Mouse (Mus musculus): Measurements from ENCODE around the gene Klf13. TPM values are rescaled to one million over a fixed set of nuclear protein-coding genes. Genes with fewer than 3 reads are reported as not detected.

The Klf13 gene
- polyA plus RNA-seq (2016; fragmentation: Nextera tagmentation; extraction: Ambion mirVana): 29.6 and 34.1 TPM in 2 replicates

- peak; percentile 98 for DNase-seq (ENCODE audit: low spot score)
- WGBS: 0% methylated on average over 41 of the region's 50 CpGs
- Histone ChIP-seq H3K27me3 (ENCODE audit: low read depth, poor library complexity, severe bottlenecking) (peaks cover 20% of the 10 kb centered on the region), H3K4me3 (peak within 1 kb of the TSS; percentile 96), H3K36me3 (no peaks in the 10 kb centered on the region), H3K27ac (replicated peaks) (peak within 1 kb of the TSS; percentile 98), H3K9me3 (replicated peaks) (no peaks in the 10 kb centered on the region), H3K4me1 (peaks cover 49% of the 10 kb centered on the region)
These were observed at the start of gene Klf13 for GRCm38 (mm10) chr7:63938914-63939396. TSS of gene Klf13 (minus strand) at chr7:63938915.

GRCm38 (mm10) chr7:63988391-63988790 is 49.7 kb upstream of the Klf13 start:
- H3K27me3 ChIP-seq (ENCODE audit: low read depth, poor library complexity, severe bottlenecking): no peaks in the 10 kb centered on the region
- 88% methylated on average over 2 of the region's 2 CpGs for WGBS

GRCm38 (mm10) chr7:63986407-63987182 is 47.9 kb upstream of the Klf13 start:
- DNase-seq (ENCODE audit: low spot score): no peak
- 49% methylated on average over 12 of the region's 12 CpGs for WGBS
- Histone ChIP-seq H3K9me3 (replicated peaks) (no peaks in the 10 kb centered on the region), H3K27me3 (ENCODE audit: low read depth, poor library complexity, severe bottlenecking) (no peaks in the 10 kb centered on the region), H3K4me1 (peaks cover 14% of the 10 kb centered on the region), H3K27ac (replicated peaks) (peak overlapping the region; percentile 76), H3K36me3 (no peaks in the 10 kb centered on the region), H3K4me3 (no peak overlapping the region)

More at GRCm38 (mm10) chr7:63988391-63988790, 49.7 kb upstream of the Klf13 start:
- Histone ChIP-seq H3K36me3 (no peaks in the 10 kb centered on the region), H3K4me3 (no peak overlapping the region), H3K4me1 (peaks cover 14% of the 10 kb centered on the region), H3K27ac (replicated peaks) (no peak overlapping the region), H3K9me3 (replicated peaks) (no peaks in the 10 kb centered on the region)
- no peak for DNase-seq (ENCODE audit: low spot score)

DNA sequence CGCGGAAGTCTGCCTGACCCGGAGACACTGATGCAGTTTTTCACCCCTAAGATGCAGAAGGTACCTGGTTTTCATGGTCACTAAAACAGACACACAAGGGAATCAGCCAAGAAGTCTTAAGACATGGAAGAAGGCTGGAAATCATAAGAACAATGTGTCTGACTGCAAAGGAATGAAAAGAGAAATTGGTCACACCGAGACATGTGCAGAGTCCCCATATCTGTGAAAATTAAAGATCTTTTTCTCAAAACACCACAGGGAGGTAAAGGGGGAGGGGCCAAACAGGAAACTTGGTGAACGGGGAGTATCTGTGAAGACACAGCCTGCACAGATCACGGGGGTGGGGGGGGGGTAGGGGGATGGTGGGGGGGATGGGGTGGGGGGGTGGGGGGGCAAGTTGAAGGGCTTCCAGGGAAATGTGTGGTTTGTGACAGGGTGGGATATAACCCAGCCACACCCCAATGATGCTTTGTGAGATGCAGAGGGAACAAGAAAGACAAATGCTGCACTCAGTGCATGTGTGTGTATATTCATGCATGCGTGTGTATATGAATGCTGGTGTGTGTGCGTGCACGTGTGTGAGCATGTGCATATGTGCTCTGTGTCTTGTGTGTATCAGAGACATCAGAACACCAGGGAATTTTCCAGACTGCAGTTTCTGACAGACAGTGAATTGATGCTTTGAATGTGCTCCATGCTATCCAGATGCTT is 47.1 kb upstream of the Klf13 start:
- Histone ChIP-seq H3K9me3 (replicated peaks) (no peaks in the 10 kb centered on the region), H3K27ac (replicated peaks) (peak overlapping the region; percentile 76; the same call in 1 of the 2 replicates), H3K27me3 (ENCODE audit: low read depth, poor library complexity, severe bottlenecking) (no peaks in the 10 kb centered on the region), H3K4me1 (peaks cover 14% of the 10 kb centered on the region), H3K36me3 (no peaks in the 10 kb centered on the region), H3K4me3 (no peak overlapping the region)
- no peak for DNase-seq (ENCODE audit: low spot score)
- 75% methylated on average over 9 of the region's 9 CpGs for WGBS

- DNase-seq (ENCODE audit: low spot score): no peak
- no peak overlapping the region for H3K4me3 ChIP-seq
- H3K9me3 ChIP-seq (replicated peaks): no peaks in the 10 kb centered on the region
- 87% methylated on average over 7 of the region's 7 CpGs for WGBS
- H3K27ac ChIP-seq (replicated peaks): no peak overlapping the region
- H3K36me3 ChIP-seq: no peaks in the 10 kb centered on the region
- H3K27me3 ChIP-seq (ENCODE audit: low read depth, poor library complexity, severe bottlenecking): no peaks in the 10 kb centered on the region
- H3K4me1 ChIP-seq: peaks cover 14% of the 10 kb centered on the region
These were observed 46.6 kb upstream of the Klf13 start for GRCm38 (mm10) chr7:63985266-63985665.

DNA sequence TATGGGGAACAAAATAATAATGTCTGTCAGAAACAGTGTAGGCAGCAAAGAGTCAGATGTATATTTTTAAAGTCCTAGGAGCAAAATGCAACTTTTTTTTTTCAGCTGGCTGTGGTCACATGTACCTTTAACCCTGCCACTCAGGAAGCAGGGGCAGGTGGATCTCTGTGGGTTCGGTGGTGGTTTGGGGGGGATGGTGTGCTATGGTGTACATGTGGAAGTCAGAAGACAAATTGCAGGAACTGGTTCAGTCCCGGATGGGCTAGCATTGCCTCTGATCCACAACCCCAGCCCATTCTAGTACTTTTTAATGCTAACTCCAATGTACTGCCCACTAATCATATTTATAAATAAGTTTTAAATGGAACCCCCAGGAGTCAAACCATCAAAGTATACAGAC is 45.6 kb upstream of the Klf13 start:
- Histone ChIP-seq H3K27ac (replicated peaks) (no peak overlapping the region), H3K9me3 (replicated peaks) (no peaks in the 10 kb centered on the region), H3K4me1 (peaks cover 14% of the 10 kb centered on the region), H3K4me3 (no peak overlapping the region), H3K27me3 (ENCODE audit: low read depth, poor library complexity, severe bottlenecking) (no peaks in the 10 kb centered on the region), H3K36me3 (no peaks in the 10 kb centered on the region)
- no peak for DNase-seq (ENCODE audit: low spot score)
- WGBS: 89% methylated on average over 2 of the region's 2 CpGs

GRCm38 (mm10) chr7:63977631-63978030 is 38.9 kb upstream of the Klf13 start:
- Histone ChIP-seq H3K4me1 (no peaks in the 10 kb centered on the region), H3K4me3 (no peak overlapping the region), H3K27ac (replicated peaks) (no peak overlapping the region), H3K9me3 (replicated peaks) (peaks cover 3% of the 10 kb centered on the region; the same call in 1 of the 2 replicates), H3K36me3 (no peaks in the 10 kb centered on the region), H3K27me3 (ENCODE audit: low read depth, poor library complexity, severe bottlenecking) (no peaks in the 10 kb centered on the region)
- WGBS: 92% methylated on average over 4 of the region's 4 CpGs
- DNase-seq (ENCODE audit: low spot score): no peak

GRCm38 (mm10) chr7:63970986-63971385 is 32.3 kb upstream of the Klf13 start:
- no peak for DNase-seq (ENCODE audit: low spot score)
- WGBS: 69% methylated on average over 4 of the region's 4 CpGs
- H3K4me3 ChIP-seq: no peak overlapping the region
- peak overlapping the region; percentile 59 for H3K27ac ChIP-seq (replicated peaks)
- peaks cover 18% of the 10 kb centered on the region for H3K4me1 ChIP-seq
- no peaks in the 10 kb centered on the region for H3K27me3 ChIP-seq (ENCODE audit: low read depth, poor library complexity, severe bottlenecking)
- H3K36me3 ChIP-seq: no peaks in the 10 kb centered on the region
- H3K9me3 ChIP-seq (replicated peaks): no peaks in the 10 kb centered on the region

- no peaks in the 10 kb centered on the region for H3K9me3 ChIP-seq (replicated peaks)
- H3K36me3 ChIP-seq: no peaks in the 10 kb centered on the region
- peaks cover 26% of the 10 kb centered on the region for H3K4me1 ChIP-seq
- H3K27ac ChIP-seq (replicated peaks): peak overlapping the region; percentile 43; the same call in 1 of the 2 replicates
- WGBS: 50% methylated on average over 3 of the region's 3 CpGs
- no peak overlapping the region for H3K4me3 ChIP-seq
- no peaks in the 10 kb centered on the region for H3K27me3 ChIP-seq (ENCODE audit: low read depth, poor library complexity, severe bottlenecking)
- no peak for DNase-seq (ENCODE audit: low spot score)
These were observed 31.2 kb upstream of the Klf13 start for GRCm38 (mm10) chr7:63969941-63970340.

DNA sequence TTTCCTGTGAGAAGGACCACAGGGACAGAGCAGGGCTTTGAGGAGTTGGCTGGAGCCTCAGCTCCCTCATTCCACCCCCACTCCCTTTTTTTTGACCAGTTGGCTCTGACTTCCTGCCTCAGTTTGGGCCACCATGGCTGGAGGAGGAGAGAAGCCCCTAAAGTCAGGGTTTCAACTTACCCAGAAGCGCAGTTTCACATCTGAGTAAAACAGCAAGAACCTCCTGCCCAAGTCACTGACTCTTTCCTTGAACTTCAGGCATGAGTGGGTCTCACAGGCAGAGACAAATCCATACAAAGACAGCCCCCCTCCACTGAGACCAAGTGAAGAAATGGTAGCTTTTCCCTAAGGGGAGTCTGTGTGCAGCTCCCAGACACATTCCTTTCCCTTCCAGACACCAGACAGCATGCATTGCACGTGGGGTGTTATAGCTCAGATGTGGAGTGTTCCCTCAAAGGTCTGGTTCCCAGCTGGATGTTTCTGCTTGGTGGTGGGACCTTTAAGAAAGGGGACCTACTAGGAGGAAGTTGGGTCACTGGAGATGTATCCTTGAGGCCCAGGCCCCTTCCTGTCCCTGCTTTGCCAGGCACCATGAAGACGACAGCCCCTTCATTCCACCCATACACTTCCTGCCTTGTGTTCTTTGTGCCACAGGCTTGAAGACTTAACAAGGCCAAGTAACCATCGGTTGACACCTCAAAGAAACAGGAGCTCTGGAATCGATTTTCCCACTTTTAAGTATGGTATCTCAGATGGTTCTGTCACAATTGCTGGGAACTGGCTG is 27.1 kb upstream of the Klf13 start:
- Histone ChIP-seq H3K27me3 (ENCODE audit: low read depth, poor library complexity, severe bottlenecking) (no peaks in the 10 kb centered on the region), H3K4me1 (peaks cover 28% of the 10 kb centered on the region), H3K36me3 (no peaks in the 10 kb centered on the region), H3K27ac (replicated peaks) (peak overlapping the region; percentile 73), H3K4me3 (no peak overlapping the region), H3K9me3 (replicated peaks) (no peaks in the 10 kb centered on the region)
- DNase-seq (ENCODE audit: low spot score): no peak
- 83% methylated on average over 5 of the region's 5 CpGs for WGBS

DNA sequence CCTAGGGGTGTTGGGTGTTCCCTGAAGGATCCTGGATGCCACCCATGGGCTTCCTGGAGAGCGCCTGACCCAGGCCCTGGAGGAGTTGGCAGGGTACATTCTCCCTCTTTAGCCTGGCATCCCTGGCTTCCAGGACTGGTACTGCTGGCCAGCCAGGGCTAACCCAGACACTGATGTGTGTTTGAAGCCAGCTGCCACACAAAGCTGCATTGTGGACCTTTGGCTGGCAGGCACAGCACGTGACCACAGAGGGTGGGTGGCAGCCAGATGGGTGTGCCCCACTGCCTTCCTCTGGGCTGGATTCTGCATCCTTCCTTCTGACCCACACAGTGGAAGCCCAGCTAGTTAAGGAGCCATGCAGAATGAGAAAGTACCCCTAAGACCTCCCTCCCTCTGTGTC is 26.4 kb upstream of the Klf13 start:
- H3K4me3 ChIP-seq: no peak overlapping the region
- no peaks in the 10 kb centered on the region for H3K9me3 ChIP-seq (replicated peaks)
- H3K27me3 ChIP-seq (ENCODE audit: low read depth, poor library complexity, severe bottlenecking): no peaks in the 10 kb centered on the region
- 74% methylated on average over 2 of the region's 2 CpGs for WGBS
- DNase-seq (ENCODE audit: low spot score): no peak
- no peaks in the 10 kb centered on the region for H3K36me3 ChIP-seq
- peak overlapping the region; percentile 73 for H3K27ac ChIP-seq (replicated peaks)
- H3K4me1 ChIP-seq: peaks cover 21% of the 10 kb centered on the region

DNA sequence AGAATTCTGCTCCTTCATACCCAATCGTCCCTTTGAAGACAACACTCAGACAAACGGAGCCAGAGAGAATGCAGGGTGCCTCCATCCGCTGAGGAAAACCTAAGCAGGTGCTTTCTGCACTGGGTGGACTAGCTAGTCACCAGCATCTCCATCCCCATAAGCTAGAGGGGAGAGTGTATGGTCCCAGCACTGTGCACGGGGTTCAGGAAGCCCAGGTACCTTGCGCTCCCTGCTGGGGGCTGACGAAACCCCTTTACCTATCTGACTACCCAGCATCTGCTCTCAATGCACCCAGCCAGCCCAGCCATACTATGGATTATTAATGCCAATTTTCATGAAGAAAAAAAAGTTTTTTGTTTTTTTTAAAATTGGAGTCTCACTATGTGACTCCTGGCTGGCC is 25.4 kb upstream of the Klf13 start:
- H3K4me3 ChIP-seq: no peak overlapping the region
- no peak overlapping the region for H3K27ac ChIP-seq (replicated peaks)
- no peaks in the 10 kb centered on the region for H3K36me3 ChIP-seq
- peaks cover 16% of the 10 kb centered on the region for H3K4me1 ChIP-seq
- no peak for DNase-seq (ENCODE audit: low spot score)
- H3K27me3 ChIP-seq (ENCODE audit: low read depth, poor library complexity, severe bottlenecking): no peaks in the 10 kb centered on the region
- H3K9me3 ChIP-seq (replicated peaks): no peaks in the 10 kb centered on the region
- WGBS: 80% methylated on average over 6 of the region's 6 CpGs
